Mouse (Mus musculus): ENCODE results near the gene Lrrc4.

Gene Lrrc4

GRCm38 (mm10) chr6:28753217-28753616, 78.3 kb downstream of the Lrrc4 start:
- Histone ChIP-seq H3K9me3 (ENCODE audit: low read length) (no peaks in the 10 kb centered on the region), H3K36me3 (ENCODE audit: insufficient read depth, low read length) (peaks cover 45% of the 10 kb centered on the region), H3K27me3 (ENCODE audit: insufficient read depth, low read length) (no peaks in the 10 kb centered on the region), H3K4me3 (replicated peaks; ENCODE audit: low read length) (no peak overlapping the region), H3K4me1 (replicated peaks; ENCODE audit: low read depth, low read length) (peaks cover 14% of the 10 kb centered on the region)
- no peak for TF ChIP-seq CTCF (conservative IDR thresholded peaks at IDR 0.05; ENCODE audit: low read length)
- TF ChIP-seq POU5F1 (IDR thresholded peaks at IDR 0.05; ENCODE audit: borderline replicate concordance, low read length): no peak
- TF ChIP-seq NANOG (IDR thresholded peaks at IDR 0.05; ENCODE audit: borderline replicate concordance, low read length): no peak

GRCm38 (mm10) chr6:28751186-28751585, 80.4 kb downstream of the Lrrc4 start:
- Histone ChIP-seq H3K9me3 (ENCODE audit: low read length) (no peaks in the 10 kb centered on the region), H3K36me3 (ENCODE audit: insufficient read depth, low read length) (peaks cover 55% of the 10 kb centered on the region), H3K4me3 (replicated peaks; ENCODE audit: low read length) (no peak overlapping the region), H3K4me1 (replicated peaks; ENCODE audit: low read depth, low read length) (peaks cover 20% of the 10 kb centered on the region), H3K27me3 (ENCODE audit: insufficient read depth, low read length) (no peaks in the 10 kb centered on the region)
- TF ChIP-seq CTCF (conservative IDR thresholded peaks at IDR 0.05; ENCODE audit: low read length): no peak

GRCm38 (mm10) chr6:28749224-28749623, 82.3 kb downstream of the Lrrc4 start:
- Histone ChIP-seq H3K4me3 (replicated peaks; ENCODE audit: low read length) (no peak overlapping the region), H3K4me1 (replicated peaks; ENCODE audit: low read depth, low read length) (peaks cover 20% of the 10 kb centered on the region), H3K9me3 (ENCODE audit: low read length) (no peaks in the 10 kb centered on the region), H3K36me3 (ENCODE audit: insufficient read depth, low read length) (peaks cover 61% of the 10 kb centered on the region), H3K27me3 (ENCODE audit: insufficient read depth, low read length) (no peaks in the 10 kb centered on the region)
- TF ChIP-seq NANOG (IDR thresholded peaks at IDR 0.05; ENCODE audit: borderline replicate concordance, low read length) (no peak), POU5F1 (IDR thresholded peaks at IDR 0.05; ENCODE audit: borderline replicate concordance, low read length) (no peak), CTCF (conservative IDR thresholded peaks at IDR 0.05; ENCODE audit: low read length) (no peak)

GRCm38 (mm10) chr6:28747931-28748670, 83.4 kb downstream of the Lrrc4 start:
- Histone ChIP-seq H3K36me3 (ENCODE audit: insufficient read depth, low read length) (peaks cover 51% of the 10 kb centered on the region), H3K9me3 (ENCODE audit: low read length) (no peaks in the 10 kb centered on the region)
- TF ChIP-seq POU5F1 (IDR thresholded peaks at IDR 0.05; ENCODE audit: borderline replicate concordance, low read length) (no peak), CTCF (conservative IDR thresholded peaks at IDR 0.05; ENCODE audit: low read length) (no peak), NANOG (IDR thresholded peaks at IDR 0.05; ENCODE audit: borderline replicate concordance, low read length) (no peak)

GRCm38 (mm10) chr6:28747025-28747424, 84.5 kb downstream of the Lrrc4 start:
- Histone ChIP-seq H3K4me1 (replicated peaks; ENCODE audit: low read depth, low read length) (peaks cover 20% of the 10 kb centered on the region), H3K9me3 (ENCODE audit: low read length) (no peaks in the 10 kb centered on the region), H3K4me3 (replicated peaks; ENCODE audit: low read length) (no peak overlapping the region), H3K36me3 (ENCODE audit: insufficient read depth, low read length) (peaks cover 50% of the 10 kb centered on the region), H3K27me3 (ENCODE audit: insufficient read depth, low read length) (no peaks in the 10 kb centered on the region)
- TF ChIP-seq POU5F1 (IDR thresholded peaks at IDR 0.05; ENCODE audit: borderline replicate concordance, low read length): no peak
- no peak for TF ChIP-seq CTCF (conservative IDR thresholded peaks at IDR 0.05; ENCODE audit: low read length)
- no peak for TF ChIP-seq NANOG (IDR thresholded peaks at IDR 0.05; ENCODE audit: borderline replicate concordance, low read length)

More at GRCm38 (mm10) chr6:28747931-28748670, 83.4 kb downstream of the Lrrc4 start:
- Histone ChIP-seq H3K27me3 (ENCODE audit: insufficient read depth, low read length) (no peaks in the 10 kb centered on the region), H3K4me3 (replicated peaks; ENCODE audit: low read length) (no peak overlapping the region), H3K4me1 (replicated peaks; ENCODE audit: low read depth, low read length) (peaks cover 20% of the 10 kb centered on the region)

- no peaks in the 10 kb centered on the region for H3K9me3 ChIP-seq (ENCODE audit: low read length)
- H3K4me1 ChIP-seq (replicated peaks; ENCODE audit: low read depth, low read length): peaks cover 20% of the 10 kb centered on the region
- peaks cover 52% of the 10 kb centered on the region for H3K36me3 ChIP-seq (ENCODE audit: insufficient read depth, low read length)
- H3K27me3 ChIP-seq (ENCODE audit: insufficient read depth, low read length): no peaks in the 10 kb centered on the region
- no peak overlapping the region for H3K4me3 ChIP-seq (replicated peaks; ENCODE audit: low read length)
- TF ChIP-seq CTCF (conservative IDR thresholded peaks at IDR 0.05; ENCODE audit: low read length) (no peak), POU5F1 (IDR thresholded peaks at IDR 0.05; ENCODE audit: borderline replicate concordance, low read length) (no peak), NANOG (IDR thresholded peaks at IDR 0.05; ENCODE audit: borderline replicate concordance, low read length) (no peak)
These were observed 85.7 kb downstream of the Lrrc4 start for GRCm38 (mm10) chr6:28745864-28746263.

GRCm38 (mm10) chr6:28743586-28743985, 88.0 kb downstream of the Lrrc4 start:
- H3K9me3 ChIP-seq (ENCODE audit: low read length): no peaks in the 10 kb centered on the region
- H3K27me3 ChIP-seq (ENCODE audit: insufficient read depth, low read length): no peaks in the 10 kb centered on the region
- TF ChIP-seq NANOG (IDR thresholded peaks at IDR 0.05; ENCODE audit: borderline replicate concordance, low read length): no peak
- TF ChIP-seq POU5F1 (IDR thresholded peaks at IDR 0.05; ENCODE audit: borderline replicate concordance, low read length): no peak
- TF ChIP-seq CTCF (conservative IDR thresholded peaks at IDR 0.05; ENCODE audit: low read length): no peak
- H3K4me3 ChIP-seq (replicated peaks; ENCODE audit: low read length): no peak overlapping the region
- H3K36me3 ChIP-seq (ENCODE audit: insufficient read depth, low read length): peaks cover 41% of the 10 kb centered on the region
- H3K4me1 ChIP-seq (replicated peaks; ENCODE audit: low read depth, low read length): peaks cover 10% of the 10 kb centered on the region

- no peaks in the 10 kb centered on the region for H3K27me3 ChIP-seq (ENCODE audit: insufficient read depth, low read length)
- no peaks in the 10 kb centered on the region for H3K4me1 ChIP-seq (replicated peaks; ENCODE audit: low read depth, low read length)
- H3K9me3 ChIP-seq (ENCODE audit: low read length): no peaks in the 10 kb centered on the region
- H3K4me3 ChIP-seq (replicated peaks; ENCODE audit: low read length): no peak overlapping the region
- H3K36me3 ChIP-seq (ENCODE audit: insufficient read depth, low read length): peaks cover 11% of the 10 kb centered on the region
- TF ChIP-seq POU5F1 (IDR thresholded peaks at IDR 0.05; ENCODE audit: borderline replicate concordance, low read length) (no peak), CTCF (conservative IDR thresholded peaks at IDR 0.05; ENCODE audit: low read length) (no peak), NANOG (IDR thresholded peaks at IDR 0.05; ENCODE audit: borderline replicate concordance, low read length) (no peak)
These were observed 93.9 kb downstream of the Lrrc4 start for GRCm38 (mm10) chr6:28737601-28738000.

GRCm38 (mm10) chr6:28736665-28737064, 94.9 kb downstream of the Lrrc4 start:
- no peak for TF ChIP-seq NANOG (IDR thresholded peaks at IDR 0.05; ENCODE audit: borderline replicate concordance, low read length)
- no peak for TF ChIP-seq POU5F1 (IDR thresholded peaks at IDR 0.05; ENCODE audit: borderline replicate concordance, low read length)
- Histone ChIP-seq H3K9me3 (ENCODE audit: low read length) (no peaks in the 10 kb centered on the region), H3K4me1 (replicated peaks; ENCODE audit: low read depth, low read length) (no peaks in the 10 kb centered on the region), H3K36me3 (ENCODE audit: insufficient read depth, low read length) (peaks cover 11% of the 10 kb centered on the region), H3K4me3 (replicated peaks; ENCODE audit: low read length) (no peak overlapping the region), H3K27me3 (ENCODE audit: insufficient read depth, low read length) (no peaks in the 10 kb centered on the region)
